In the genomic region with DNA sequence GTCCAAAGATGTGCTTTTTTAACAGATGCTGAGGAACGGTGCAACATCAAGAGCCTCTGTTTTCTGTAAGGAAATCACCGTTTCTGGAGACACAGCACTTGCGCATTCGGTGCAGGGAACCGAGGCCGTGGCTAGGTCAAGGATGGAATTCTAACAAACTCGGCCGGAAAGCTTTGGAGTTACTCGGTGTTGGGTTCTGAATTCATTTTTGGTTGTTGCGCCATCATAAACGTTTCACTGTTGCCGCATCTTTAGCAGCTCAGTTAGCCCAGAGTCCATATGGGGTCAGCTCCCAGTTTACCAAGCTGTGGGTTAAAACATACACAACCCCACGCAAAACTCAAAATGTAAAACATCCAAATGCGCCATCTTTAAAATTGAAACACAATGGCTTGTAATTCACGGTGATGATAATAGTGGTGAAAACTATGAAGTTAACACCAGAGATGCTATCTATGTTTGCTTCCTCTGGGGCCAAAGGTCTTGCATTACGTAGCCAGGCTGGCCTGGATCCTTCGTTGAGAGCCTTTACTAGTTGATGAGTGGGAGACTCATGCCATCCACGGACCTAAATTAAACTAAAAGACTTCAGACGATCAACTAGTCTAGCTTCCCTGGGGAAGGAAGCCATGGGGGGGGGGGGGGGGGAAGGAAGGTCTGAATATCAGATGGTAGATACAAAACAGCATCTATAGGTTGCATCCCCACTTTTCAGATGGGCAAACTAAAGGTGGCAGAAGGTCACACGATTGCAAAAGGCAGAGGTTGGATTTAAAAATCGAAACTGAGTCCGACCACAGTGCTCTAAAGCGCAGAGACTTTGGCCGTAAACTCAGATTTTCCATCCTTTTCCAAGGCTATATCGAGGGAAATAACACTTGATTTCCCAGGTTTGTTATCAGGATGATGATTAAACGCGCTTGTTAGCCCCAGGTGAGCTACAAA, we compare ENCODE assay signal across 8 mouse cellular contexts. TPM values are rescaled to one million over a fixed set of nuclear protein-coding genes. Genes with fewer than 3 reads are reported as not detected.
DNase-seq lines count a peak whose midpoint lies in the region; ATAC-seq lines count a peak whose summit lies in the region.

No protein-coding gene starts in this region.

- no peak for ATAC-seq in heart, embryonic 11.5 days (replicated peaks; ENCODE audit: insufficient number of reproducible peaks, low FRiP score, low TSS enrichment)
- ATAC-seq in hindbrain, embryonic 14.5 days (ENCODE audit: low FRiP score), result no peak
- ATAC-seq in midbrain, embryonic 14.5 days (ENCODE audit: low FRiP score, low TSS enrichment), result no peak

- peaks cover 8% of the 10 kb centered on the region; the same call in 1 of the 2 replicates for H3K4me1 ChIP-seq in heart, embryonic 11.5 days (ENCODE audit: control insufficient read depth, insufficient read depth, low read length)
- H3K4me1 ChIP-seq in hindbrain, embryonic 14.5 days (replicated peaks; ENCODE audit: control insufficient read depth, insufficient read depth, low read length), result peaks cover 11% of the 10 kb centered on the region
- H3K4me1 ChIP-seq in midbrain, embryonic 14.5 days (ENCODE audit: control insufficient read depth, insufficient read depth, low read length), result peaks cover 11% of the 10 kb centered on the region

- 47% methylated on average over 27 of the region's 27 CpGs for WGBS in heart, embryonic 11.5 days (ENCODE audit: insufficient replicate concordance)
- 48% methylated on average over 27 of the region's 27 CpGs for WGBS in hindbrain, embryonic 14.5 days
- WGBS in midbrain, embryonic 14.5 days, result 47% methylated on average over 27 of the region's 27 CpGs

- peak overlapping the region; percentile 91 for H3K27ac ChIP-seq in heart, embryonic 11.5 days (ENCODE audit: low read depth, low read length)
- peak overlapping the region; percentile 90 for H3K27ac ChIP-seq in hindbrain, embryonic 14.5 days
- H3K27ac ChIP-seq in midbrain, embryonic 14.5 days (replicated peaks; ENCODE audit: low read depth, low read length), result peak overlapping the region; percentile 92

- intact Hi-C loops in heart, postnatal 36 days (cut with DNase I), result no loop called here
- intact Hi-C loops in gastrocnemius, postnatal 14 days (cut with DNase I; ENCODE audit: low total_unique reads), result no loop called here

- peak overlapping the region; percentile 94 for H3K9ac ChIP-seq in heart, embryonic 11.5 days (ENCODE audit: low read depth, low read length)
- H3K9ac ChIP-seq in hindbrain, embryonic 14.5 days, result peak overlapping the region; percentile 77
- peak overlapping the region; percentile 76 for H3K9ac ChIP-seq in midbrain, embryonic 14.5 days (replicated peaks; ENCODE audit: low read length)

- no peaks in the 10 kb centered on the region for H3K27me3 ChIP-seq in heart, embryonic 11.5 days (ENCODE audit: control insufficient read depth, insufficient read depth, low read length)
- no peaks in the 10 kb centered on the region for H3K27me3 ChIP-seq in hindbrain, embryonic 14.5 days (ENCODE audit: control insufficient read depth, insufficient read depth, low read length)
- no peaks in the 10 kb centered on the region for H3K27me3 ChIP-seq in midbrain, embryonic 14.5 days (ENCODE audit: control insufficient read depth, insufficient read depth, low read length)

- H3K9me3 ChIP-seq in heart, embryonic 11.5 days (replicated peaks; ENCODE audit: control insufficient read depth, low read length), result no peaks in the 10 kb centered on the region
- H3K9me3 ChIP-seq in hindbrain, embryonic 14.5 days (ENCODE audit: control insufficient read depth, low read length), result no peaks in the 10 kb centered on the region
- no peaks in the 10 kb centered on the region for H3K9me3 ChIP-seq in midbrain, embryonic 14.5 days (ENCODE audit: control insufficient read depth, low read length)

- DNase-seq in heart, postnatal 36 days, result no peak
- DNase-seq in adipocyte (ENCODE audit: low spot score), result peak; percentile 32
- no peak for DNase-seq in hindbrain, embryonic 14.5 days (ENCODE audit: low spot score)
- peak; percentile 42 for DNase-seq in midbrain, embryonic 14.5 days
- DNase-seq in layer of hippocampus, postnatal 10 days (ENCODE audit: low spot score in 2 of 2), result no peak
- DNase-seq in gastrocnemius, postnatal 14 days, result no peak
- DNase-seq in thymus, postnatal 36 days, result no peak

- H3K4me2 ChIP-seq in heart, embryonic 11.5 days, result peak overlapping the region; percentile 62
- H3K4me2 ChIP-seq in hindbrain, embryonic 14.5 days (replicated peaks), result peak overlapping the region; percentile 58
- H3K4me2 ChIP-seq in midbrain, embryonic 14.5 days (ENCODE audit: low read length), result peak overlapping the region; percentile 71

- peaks cover 3% of the 10 kb centered on the region; the same call in 1 of the 2 replicates for H3K36me3 ChIP-seq in heart, embryonic 11.5 days (ENCODE audit: control insufficient read depth, insufficient read depth, low read length)
- peaks cover 7% of the 10 kb centered on the region for H3K36me3 ChIP-seq in hindbrain, embryonic 14.5 days (replicated peaks; ENCODE audit: control insufficient read depth, insufficient read depth)
- 0 out of 2 replicates have a peak, but pooled peaks cover 3% of the 10 kb centered on the region for H3K36me3 ChIP-seq in midbrain, embryonic 14.5 days (ENCODE audit: control insufficient read depth, insufficient read depth, low read length)

- peak overlapping the region; percentile 84 for H3K4me3 ChIP-seq in heart, embryonic 11.5 days (ENCODE audit: low read depth, low read length)
- H3K4me3 ChIP-seq in hindbrain, embryonic 14.5 days (replicated peaks; ENCODE audit: low read length), result peak overlapping the region; percentile 79
- peak overlapping the region; percentile 63 for H3K4me3 ChIP-seq in midbrain, embryonic 14.5 days (replicated peaks; ENCODE audit: low read depth, low read length)

RNA-seq across cellular contexts. Expression of gene Nmt1, which starts 11.8 kb away (rescaled TPM):
- polyA plus RNA-seq in heart, embryonic 11.5 days (2014; fragmentation: Nextera tagmentation; extraction: Ambion mirVana), result 49.4 and 53.4 TPM in 2 replicates
- 10 to 100 TPM; 65.2 to 68.7 TPM for total RNA-seq in heart, postnatal 36 days (2021)
- polyA plus RNA-seq in hindbrain, embryonic 14.5 days (2014; fragmentation: Nextera tagmentation; extraction: Ambion mirVana), result 31.8 and 34.3 TPM in 2 replicates
- 30.7 and 38.0 TPM in 2 replicates for polyA plus RNA-seq in midbrain, embryonic 14.5 days (2014; fragmentation: Nextera tagmentation; extraction: Ambion mirVana)
- 10 to 100 TPM; 79.7 to 87.3 TPM for total RNA-seq in layer of hippocampus, postnatal 10 days (2021)
- total RNA-seq in gastrocnemius, postnatal 14 days (2021), result 10 to 100 TPM; 42.8 to 44.0 TPM

RNA-seq across cellular contexts. Expression of gene Dcakd, which starts 12.0 kb away (rescaled TPM):
- 135 and 141 TPM in 2 replicates for polyA plus RNA-seq in heart, embryonic 11.5 days (2014; fragmentation: Nextera tagmentation; extraction: Ambion mirVana)
- 10 to 100 TPM; 70.4 to 81.3 TPM for total RNA-seq in heart, postnatal 36 days (2021)
- 161 and 166 TPM in 2 replicates for polyA plus RNA-seq in hindbrain, embryonic 14.5 days (2014; fragmentation: Nextera tagmentation; extraction: Ambion mirVana)
- 183 and 209 TPM in 2 replicates for polyA plus RNA-seq in midbrain, embryonic 14.5 days (2014; fragmentation: Nextera tagmentation; extraction: Ambion mirVana)
- total RNA-seq in layer of hippocampus, postnatal 10 days (2021), result 100 to 1,000 TPM; 117 to 118 TPM
- 10 to 100 TPM; 22.8 to 30.0 TPM for total RNA-seq in gastrocnemius, postnatal 14 days (2021)

Comparison
In these comparisons a context has a peak if more than half of its experiments do, and no peak if none do; other contexts are left out.
1. DNase-seq: peak in adipocyte (single experiment) and midbrain, embryonic 14.5 days (single experiment); none in heart, postnatal 36 days (0 of 2), hindbrain, embryonic 14.5 days (single experiment), layer of hippocampus, postnatal 10 days (0 of 2), gastrocnemius, postnatal 14 days (single experiment) and thymus, postnatal 36 days (0 of 2).
2. Peak in every context shown above with its lines, with median percentiles within 50 percentile points of each other: H3K27ac ChIP-seq, H3K4me2 ChIP-seq, H3K4me3 ChIP-seq and H3K9ac ChIP-seq.